Mouse (Mus musculus) thymus, adult 2 months (tissue): ENCODE results near the gene Ccdc85b.

Experiments
- CTCF ChIP-seq: fragments of 200-500 bp; IDR thresholded peaks from 2 replicates; pipeline ENCODE4 v1.5.1; 2012; ENCODE audit warnings: mild to moderate bottlenecking, control low read depth, low read length, moderate library complexity, borderline replicate concordance; ENCODE audit not compliant: control insufficient read depth, poor library complexity, insufficient read depth; ENCODE audit errors: extremely low read depth
- POLR2A ChIP-seq: fragments of 200-500 bp; IDR thresholded peaks from 2 replicates; pipeline ENCODE4 v1.6.1; 2012; ENCODE audit warnings: mild to moderate bottlenecking, low read length, control low read depth, moderate library complexity; ENCODE audit not compliant: control insufficient read depth, poor library complexity, insufficient read depth; ENCODE audit errors: extremely low read depth

DNA sequence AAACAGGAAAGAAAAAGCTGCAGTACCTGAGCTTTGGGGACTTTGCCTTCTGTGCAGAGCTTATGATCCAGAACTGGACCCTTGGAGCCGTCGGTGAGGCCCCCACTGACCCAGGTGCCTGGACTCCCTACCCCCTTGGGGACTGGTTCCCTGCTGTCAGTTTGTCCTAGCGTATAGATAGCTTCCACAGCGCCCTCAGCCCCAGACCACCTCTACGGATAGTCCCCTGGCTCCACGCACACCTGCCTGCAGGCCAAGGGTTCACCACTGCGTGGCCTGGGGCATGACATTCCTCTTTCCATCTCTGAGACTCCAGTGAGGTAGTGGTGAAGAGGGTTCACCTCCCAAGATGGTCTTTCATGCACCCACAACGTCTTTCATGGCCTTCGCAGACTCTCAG, 5.5 kb upstream of the Ccdc85b start:
- TF ChIP-seq CTCF (no peak), POLR2A (no peak)
